Mouse (Mus musculus) gonadal fat pad, adult 2 months (tissue): ENCODE results near the gene Pcsk4. TPM values are rescaled to one million over a fixed set of nuclear protein-coding genes. Genes with fewer than 3 reads are reported as not detected.
"Not testable (repeated sequence)": the region's sequence is repeated elsewhere in the genome, so short reads cannot be mapped to it uniquely, and the experiment has no call there.

Experiments used
- DNase-seq: peaks from one replicate; pipeline ENCODE4 v3.0.0-alpha.2; 2012; ENCODE audit warnings: low read depth
- polyA plus RNA-seq: library from polyadenylated mRNA; depleted of rRNA; stranded (reverse); fragments of >200 nt; gene quantifications from 2 replicates; pipeline ENCODE4 v1.2.3, GENCODE M21; 2012

Pcsk4 gene
- polyA plus RNA-seq, 1 experiment: 10.4 TPM

DNA sequence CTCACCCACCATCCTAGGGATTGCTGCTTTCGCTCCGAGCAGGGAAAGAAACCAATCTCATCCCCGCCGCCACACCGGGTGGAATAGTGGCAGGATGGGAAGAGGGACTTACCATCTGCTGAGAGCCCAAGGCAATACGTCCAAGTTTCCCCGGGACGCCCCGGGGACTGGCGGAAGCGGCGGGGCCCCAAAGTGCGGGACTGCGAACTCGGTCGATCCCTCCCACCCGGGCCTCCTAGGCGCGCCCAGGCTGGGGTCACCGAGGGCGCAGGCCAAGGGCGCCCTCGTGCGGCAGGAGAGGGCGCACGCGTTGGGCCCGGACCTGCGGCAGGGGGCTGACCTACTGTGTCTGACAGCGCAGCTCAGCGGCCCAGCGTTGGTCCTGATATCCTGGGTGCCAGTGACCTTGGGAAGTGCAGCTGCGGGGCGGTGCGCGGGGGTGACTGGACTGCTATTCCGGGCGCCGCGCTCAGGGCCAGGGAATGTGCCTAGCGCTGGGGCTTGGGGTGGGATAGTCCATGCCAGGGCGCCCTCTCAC lies 19.0 kb upstream of the Pcsk4 start, which contains the start of gene Adamtsl5:
Gene Adamtsl5, minus strand, starts transcription at position 169 of the 538 bp plus-strand sequence.
- no peak for DNase-seq

- no peak for DNase-seq
These were observed 18.2 kb upstream of the Pcsk4 start for GRCm38 (mm10) chr10:80347514-80347967.

DNA sequence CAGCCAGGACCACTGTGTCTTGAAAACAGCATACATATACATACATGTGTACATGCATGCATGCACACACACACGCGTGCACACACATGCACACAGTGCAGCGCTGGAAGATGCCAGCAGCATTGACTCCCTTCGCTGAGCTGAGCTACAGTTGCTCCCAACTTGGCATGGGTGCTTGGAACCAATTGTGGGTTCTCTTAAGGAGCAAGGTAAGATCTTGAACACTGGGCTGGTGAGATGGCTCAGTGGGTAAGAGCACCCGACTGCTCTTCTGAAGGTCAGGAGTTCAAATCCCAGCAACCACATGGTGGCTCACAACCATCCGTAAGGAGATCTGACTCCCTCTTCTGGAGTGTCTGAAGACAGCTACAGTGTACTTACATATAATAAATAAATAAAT lies 16.6 kb upstream of the Pcsk4 start:
- DNase-seq: not testable (repeated sequence)

DNA sequence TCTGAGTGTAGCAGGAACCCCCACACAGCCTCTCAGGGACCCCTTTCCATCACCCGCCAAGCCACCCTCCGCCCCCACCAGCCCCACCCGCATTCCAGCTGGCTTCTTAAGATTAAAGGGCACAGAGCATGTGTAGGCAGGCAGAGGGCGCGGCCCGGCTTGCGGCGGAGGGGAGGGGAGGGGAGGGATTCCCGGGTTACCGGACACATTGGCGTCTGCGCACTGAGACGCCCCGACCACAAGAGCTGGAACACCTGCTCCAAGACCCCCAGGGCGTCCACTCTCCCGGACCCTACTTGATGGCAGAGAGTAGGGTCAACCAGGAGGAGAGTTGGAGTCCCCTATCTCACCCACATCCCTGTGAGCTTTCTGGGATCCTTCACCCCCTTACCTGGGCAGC lies 15.8 kb upstream of the Pcsk4 start:
- no peak for DNase-seq

GRCm38 (mm10) chr10:80344131-80344661 lies 14.9 kb upstream of the Pcsk4 start:
- DNase-seq: no peak

GRCm38 (mm10) chr10:80343425-80343895 lies 14.2 kb upstream of the Pcsk4 start:
- DNase-seq: no peak

GRCm38 (mm10) chr10:80342749-80343424 lies 13.6 kb upstream of the Pcsk4 start:
- no peak for DNase-seq

GRCm38 (mm10) chr10:80342305-80342748 lies 13.0 kb upstream of the Pcsk4 start:
- no peak for DNase-seq

- DNase-seq: no peak
These were observed 12.4 kb upstream of the Pcsk4 start for GRCm38 (mm10) chr10:80341491-80342304.

DNA sequence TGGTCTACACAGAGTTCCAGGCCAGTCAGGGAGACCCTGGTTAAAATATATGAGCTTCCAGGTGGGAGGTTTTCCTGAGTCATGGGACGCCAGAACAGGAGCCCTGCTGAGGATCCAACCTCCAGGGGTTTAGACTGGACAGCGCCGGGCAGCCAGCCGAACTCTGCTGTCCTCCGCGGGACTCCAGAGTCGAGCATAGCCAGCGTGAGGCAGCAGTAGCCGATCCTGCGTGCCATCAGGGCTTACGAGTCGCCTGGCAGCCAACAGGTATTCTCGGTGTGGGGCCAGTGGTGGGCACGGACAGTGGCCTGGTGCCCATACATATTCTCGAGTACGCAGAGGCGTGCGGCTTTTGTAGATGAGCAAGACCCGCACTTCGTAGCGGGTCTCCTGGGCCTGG lies 11.7 kb upstream of the Pcsk4 start:
- no peak for DNase-seq

DNA sequence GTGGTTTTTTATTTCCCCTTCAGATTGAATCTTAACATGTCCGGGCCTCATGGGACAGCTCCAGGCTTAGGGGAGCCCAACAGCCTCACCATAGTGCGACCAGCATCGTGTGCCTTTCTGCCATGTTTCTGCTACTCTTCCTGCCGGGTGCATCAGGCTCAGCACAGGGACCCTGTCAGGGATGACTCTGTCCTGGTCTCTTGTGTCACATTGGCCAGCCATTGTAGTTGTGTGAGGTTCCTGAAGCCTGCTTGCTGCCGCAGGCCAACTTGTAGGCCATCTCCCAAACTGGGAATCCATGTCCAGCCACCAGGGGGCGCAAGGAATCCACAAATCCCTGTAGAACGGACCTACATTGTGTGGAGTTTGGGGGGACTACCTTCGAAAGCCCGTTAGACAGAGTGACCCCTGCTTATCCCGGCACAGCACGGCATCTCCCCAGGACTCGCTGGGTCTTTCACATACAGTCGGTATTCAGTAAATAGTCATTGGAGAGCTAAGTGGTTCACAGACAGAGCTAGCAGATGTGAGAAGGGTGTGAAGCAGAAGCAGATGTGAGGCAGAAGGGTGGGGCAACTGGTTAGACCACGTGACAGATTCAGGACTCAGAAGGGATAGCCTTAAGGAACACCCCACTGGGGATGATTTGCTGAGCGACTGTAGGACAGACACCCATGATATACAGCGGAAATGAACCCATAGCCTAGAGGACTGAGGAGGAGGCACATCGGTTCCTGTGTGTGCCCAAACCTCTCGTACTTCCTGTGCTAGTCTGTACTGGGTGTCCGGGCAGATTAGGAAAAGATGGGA lies 10.8 kb upstream of the Pcsk4 start:
- DNase-seq: no peak

DNA sequence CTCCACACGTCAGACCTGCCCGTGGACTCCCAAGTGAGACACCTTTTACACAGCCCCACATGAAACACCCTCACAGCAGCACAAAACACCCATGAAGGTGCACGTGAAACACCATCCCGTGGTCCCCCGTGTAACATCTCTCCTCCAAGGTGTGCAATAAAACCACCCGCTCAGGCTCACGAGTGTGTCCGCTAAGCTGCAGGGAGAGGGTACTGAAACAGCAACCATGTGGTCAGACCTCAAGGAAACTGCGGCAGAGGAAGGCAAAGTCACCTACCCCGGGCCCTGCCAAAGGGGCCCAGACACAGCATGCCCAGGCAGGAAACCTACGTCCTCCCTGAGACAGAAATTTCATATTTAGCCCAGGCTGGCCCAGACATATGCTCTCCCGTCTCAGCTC lies 7.0 kb upstream of the Pcsk4 start:
- DNase-seq: no peak

- DNase-seq: no peak
These were observed 3.3 kb upstream of the Pcsk4 start for GRCm38 (mm10) chr10:80332525-80332989.

GRCm38 (mm10) chr10:80331636-80332524 lies 2.6 kb upstream of the Pcsk4 start:
- DNase-seq: no peak

GRCm38 (mm10) chr10:80330888-80331287 lies 1.6 kb upstream of the Pcsk4 start:
- DNase-seq: no peak

GRCm38 (mm10) chr10:80330084-80330483 lies 786 bp upstream of the Pcsk4 start:
- no peak for DNase-seq

GRCm38 (mm10) chr10:80325045-80325444 lies 4.3 kb downstream of the Pcsk4 start:
- DNase-seq: no peak

DNA sequence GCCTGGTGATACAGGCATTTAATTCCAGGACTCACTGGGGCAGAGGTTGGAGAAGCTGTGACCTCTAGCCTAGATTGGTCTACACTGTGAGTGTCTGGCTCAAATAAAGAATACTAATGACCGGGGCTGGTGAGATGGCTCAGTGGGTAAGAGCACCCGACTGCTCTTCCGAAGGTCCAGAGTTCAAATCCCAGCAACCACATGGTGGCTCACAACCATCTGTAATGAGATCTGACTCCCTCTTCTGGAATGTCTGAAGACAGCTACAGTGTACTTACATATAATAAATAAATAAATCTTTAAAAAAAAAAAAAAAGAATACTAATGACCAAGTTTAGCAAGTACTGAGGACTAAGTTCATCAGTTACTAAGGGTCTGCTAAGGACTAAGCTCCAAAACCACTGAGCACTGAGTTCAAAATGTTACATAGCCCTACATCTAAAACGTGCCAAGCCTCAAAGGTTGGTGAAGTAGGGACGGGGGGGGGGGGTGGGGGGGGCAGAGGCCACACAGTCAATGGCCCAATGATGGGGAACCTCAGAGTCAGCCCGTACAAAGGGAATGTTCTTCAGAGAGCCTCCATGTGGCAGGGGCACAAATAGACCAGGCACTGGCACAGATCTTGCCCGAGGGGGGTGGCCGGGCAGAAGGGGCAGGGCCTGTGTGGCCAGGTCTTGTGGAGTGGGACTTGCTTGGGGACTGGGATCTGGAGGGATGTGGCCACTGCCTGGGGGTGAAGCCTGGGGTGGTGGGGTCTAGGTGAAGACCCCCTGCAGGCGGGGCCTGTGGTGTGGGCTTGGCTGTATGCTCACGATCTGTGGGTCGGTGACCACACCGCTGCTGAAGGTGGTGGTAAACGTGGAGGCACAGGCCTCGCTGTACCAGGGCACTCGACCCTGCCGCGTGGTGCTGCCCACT lies 4.9 kb downstream of the Pcsk4 start:
- DNase-seq: no peak
